Comparison of ENCODE assay signal across 29 mouse cellular contexts in the genomic region with DNA sequence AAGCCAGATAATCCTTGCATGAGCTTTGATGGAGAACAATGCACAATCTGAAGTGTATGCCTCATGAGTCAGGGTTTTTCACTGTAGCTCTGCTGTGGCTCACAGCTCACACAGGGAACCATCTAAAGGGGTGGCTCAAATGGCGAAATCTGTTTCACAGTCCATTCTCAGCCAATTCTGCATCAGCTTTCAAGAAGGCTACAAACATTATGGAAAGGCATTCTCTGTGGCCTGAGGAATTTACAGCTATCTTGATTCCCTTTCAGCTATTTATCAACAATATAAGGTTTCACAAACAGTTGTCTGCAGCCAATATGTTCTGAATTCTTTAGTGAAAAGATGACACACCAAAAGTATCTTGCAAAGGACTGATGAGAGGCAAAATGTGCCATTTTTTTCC. TPM values are rescaled to one million over a fixed set of nuclear protein-coding genes. Genes with fewer than 3 reads are reported as not detected.
DNase-seq lines count a peak whose midpoint lies in the region; ATAC-seq and TF ChIP-seq lines count a peak whose summit lies in the region.
"Had no signal": no experiment of that assay in that cellular context is flagged by ENCODE, and none has a peak within 500 bp of the region (broad histone marks: within the 10 kb centered on the region; RNA-seq: fewer than 3 reads in every experiment).

No protein-coding gene starts in this region.

- H3K27ac ChIP-seq in embryonic facial prominence, embryonic 13.5 days: peak overlapping the region; percentile 55; the same call in 1 of the 2 replicates
- H3K27ac ChIP-seq in embryonic facial prominence, embryonic 10.5 days (replicated peaks): no peak overlapping the region
- no peak overlapping the region for H3K27ac ChIP-seq in lung, postnatal 0 days (ENCODE audit: low read length)
- peak overlapping the region; percentile 19 for H3K27ac ChIP-seq in embryonic fibroblast, embryonic 13.5 days (ENCODE audit: insufficient read depth, low read length)
- H3K27ac ChIP-seq in thymus, adult 2 months (ENCODE audit: control insufficient read depth, insufficient read depth, low read length): no peak overlapping the region
- H3K27ac ChIP-seq: embryonic facial prominence, embryonic 12.5 days; forebrain, embryonic 12.5 days; forebrain, embryonic 15.5 days; gastrocnemius, adult 2 months; hindbrain, embryonic 10.5 days; hindbrain, embryonic 13.5 days; intestine, embryonic 15.5 days had no signal

- H3K27me3 ChIP-seq in embryonic facial prominence, embryonic 13.5 days: no peaks in the 10 kb centered on the region
- H3K27me3 ChIP-seq in embryonic facial prominence, embryonic 10.5 days (replicated peaks; ENCODE audit: low read depth, poor library complexity, severe bottlenecking): no peaks in the 10 kb centered on the region
- no peaks in the 10 kb centered on the region for H3K27me3 ChIP-seq in lung, postnatal 0 days (replicated peaks; ENCODE audit: insufficient read depth, low read length)
- no peaks in the 10 kb centered on the region for H3K27me3 ChIP-seq in thymus, adult 2 months (ENCODE audit: control insufficient read depth, insufficient read depth, low read length)
- H3K27me3 ChIP-seq: CH12.LX; embryonic facial prominence, embryonic 12.5 days; forebrain, embryonic 12.5 days; forebrain, embryonic 15.5 days; hindbrain, embryonic 13.5 days; intestine, embryonic 15.5 days had no signal

- H3K9ac ChIP-seq in embryonic facial prominence, embryonic 13.5 days: no peak overlapping the region
- no peak overlapping the region for H3K9ac ChIP-seq in lung, postnatal 0 days (replicated peaks; ENCODE audit: low read depth)
- H3K9ac ChIP-seq: embryonic facial prominence, embryonic 12.5 days; forebrain, embryonic 12.5 days; forebrain, embryonic 15.5 days; hindbrain, embryonic 13.5 days; intestine, embryonic 15.5 days had no signal

- no peaks in the 10 kb centered on the region for H3K36me3 ChIP-seq in embryonic facial prominence, embryonic 13.5 days
- H3K36me3 ChIP-seq in embryonic facial prominence, embryonic 10.5 days (replicated peaks): no peaks in the 10 kb centered on the region
- no peaks in the 10 kb centered on the region for H3K36me3 ChIP-seq in lung, postnatal 0 days (ENCODE audit: insufficient read depth, low read length)
- no peaks in the 10 kb centered on the region for H3K36me3 ChIP-seq in thymus, adult 2 months (ENCODE audit: control insufficient read depth, insufficient read depth, low read length)
- H3K36me3 ChIP-seq: embryonic facial prominence, embryonic 12.5 days; forebrain, embryonic 12.5 days; forebrain, embryonic 15.5 days; G1E; hindbrain, embryonic 10.5 days; hindbrain, embryonic 13.5 days; intestine, embryonic 15.5 days had no signal

- DNase-seq in embryonic facial prominence, embryonic 10.5 days (ENCODE audit: low spot score): no peak
- DNase-seq in lung, postnatal 0 days (ENCODE audit: low spot score): peak; percentile 11
- no peak for DNase-seq in lung, postnatal 10 days
- no peak for DNase-seq in thymus, adult 2 months
- DNase-seq in cerebellum, postnatal 4 days (ENCODE audit: low spot score in 2 of 2): no peak
- DNase-seq: adrenal gland, adult 8-10 months; adrenal gland, postnatal 25 days; B cell, adult 2 months; cerebellum, adult 11-12 months; cerebellum, adult 8-10 months; cerebellum, postnatal 10 days; cerebellum, postnatal 36 days; gastrocnemius, adult 2 months; gastrocnemius, postnatal 14 days; heart, adult 11 months; heart, postnatal 36 days had no signal

- TF ChIP-seq EP300 in lung, postnatal 0 days (IDR thresholded peaks at IDR 0.05): no peak

- WGBS in embryonic facial prominence, embryonic 13.5 days: 47% methylated on average over 1 of the region's 1 CpGs
- 80% methylated on average over 1 of the region's 1 CpGs for WGBS in embryonic facial prominence, embryonic 10.5 days
- WGBS in lung, postnatal 0 days: 55% methylated on average over 1 of the region's 1 CpGs
- WGBS in thymus, adult 2 months: 82% methylated on average over 1 of the region's 1 CpGs

- TF ChIP-seq POLR2A in embryonic fibroblast, embryonic 13.5 days (IDR thresholded peaks at IDR 0.05; ENCODE audit: low read depth, low read length): no peak
- TF ChIP-seq POLR2A in thymus, adult 2 months (IDR thresholded peaks at IDR 0.05; ENCODE audit: control insufficient read depth, extremely low read depth, insufficient read depth, low read length, poor library complexity): no peak

- H3K4me1 ChIP-seq in embryonic facial prominence, embryonic 13.5 days: 0 out of 2 replicates have a peak, but pooled peaks cover 5% of the 10 kb centered on the region
- no peaks in the 10 kb centered on the region for H3K4me1 ChIP-seq in embryonic facial prominence, embryonic 10.5 days
- H3K4me1 ChIP-seq in lung, postnatal 0 days (ENCODE audit: insufficient read depth, low read depth, low read length): no peaks in the 10 kb centered on the region
- no peaks in the 10 kb centered on the region for H3K4me1 ChIP-seq in embryonic fibroblast, embryonic 13.5 days (ENCODE audit: control insufficient read depth, insufficient read depth, low read length)
- no peaks in the 10 kb centered on the region for H3K4me1 ChIP-seq in thymus, adult 2 months (replicated peaks; ENCODE audit: control insufficient read depth, insufficient read depth, low read length)
- H3K4me1 ChIP-seq: embryonic facial prominence, embryonic 12.5 days; forebrain, embryonic 12.5 days; forebrain, embryonic 15.5 days; hindbrain, embryonic 10.5 days; hindbrain, embryonic 13.5 days; intestine, embryonic 15.5 days had no signal

- H3K4me2 ChIP-seq in embryonic facial prominence, embryonic 13.5 days: no peak overlapping the region
- no peak overlapping the region for H3K4me2 ChIP-seq in lung, postnatal 0 days (replicated peaks; ENCODE audit: low read depth, low read length)
- H3K4me2 ChIP-seq: embryonic facial prominence, embryonic 12.5 days; forebrain, embryonic 12.5 days; forebrain, embryonic 15.5 days; heart, embryonic 11.5 days; hindbrain, embryonic 13.5 days; intestine, embryonic 15.5 days had no signal

- ATAC-seq in embryonic facial prominence, embryonic 13.5 days (ENCODE audit: insufficient number of reproducible peaks, insufficient read depth, low FRiP score, low TSS enrichment, low read depth): no peak
- ATAC-seq in lung, postnatal 0 days: no peak
- ATAC-seq: activated CD4-positive, CD25-positive, alpha-beta regulatory T cell, adult 4 months; forebrain, embryonic 15.5 days; hindbrain, embryonic 16.5 days; intestine, embryonic 15.5 days had no signal

- no peaks in the 10 kb centered on the region for H3K9me3 ChIP-seq in embryonic facial prominence, embryonic 13.5 days
- no peaks in the 10 kb centered on the region for H3K9me3 ChIP-seq in embryonic facial prominence, embryonic 10.5 days
- H3K9me3 ChIP-seq in lung, postnatal 0 days (ENCODE audit: low read length): no peaks in the 10 kb centered on the region
- H3K9me3 ChIP-seq: embryonic facial prominence, embryonic 12.5 days; forebrain, embryonic 12.5 days; forebrain, embryonic 15.5 days; hindbrain, embryonic 10.5 days; hindbrain, embryonic 13.5 days; intestine, embryonic 15.5 days had no signal

- H3K4me3 ChIP-seq in embryonic facial prominence, embryonic 13.5 days: no peak overlapping the region
- no peak overlapping the region for H3K4me3 ChIP-seq in embryonic facial prominence, embryonic 10.5 days
- no peak overlapping the region for H3K4me3 ChIP-seq in lung, postnatal 0 days (ENCODE audit: low read depth, low read length)
- H3K4me3 ChIP-seq in embryonic fibroblast, embryonic 13.5 days (ENCODE audit: insufficient read depth, low read length): no peak overlapping the region
- H3K4me3 ChIP-seq in thymus, adult 2 months (ENCODE audit: control insufficient read depth, insufficient read depth, low read length): no peak overlapping the region
- H3K4me3 ChIP-seq: embryonic facial prominence, embryonic 12.5 days; forebrain, embryonic 12.5 days; forebrain, embryonic 15.5 days; gastrocnemius, adult 2 months; hindbrain, embryonic 10.5 days; hindbrain, embryonic 13.5 days; intestine, embryonic 15.5 days had no signal

- TF ChIP-seq CTCF in lung, postnatal 0 days (IDR thresholded peaks at IDR 0.05): no peak
- TF ChIP-seq CTCF in embryonic fibroblast, embryonic 13.5 days (IDR thresholded peaks at IDR 0.05; ENCODE audit: borderline replicate concordance, insufficient read depth, low read length): no peak
- no peak for TF ChIP-seq CTCF in thymus, adult 2 months (IDR thresholded peaks at IDR 0.05; ENCODE audit: borderline replicate concordance, control insufficient read depth, extremely low read depth, insufficient read depth, low read length, poor library complexity)

RNA-seq across cellular contexts. Expression of gene Vgll3, which starts 35.1 kb away (rescaled TPM):
- polyA plus RNA-seq in embryonic facial prominence, embryonic 13.5 days (2015; fragmentation: Nextera tagmentation; extraction: Ambion mirVana): 51.0 and 52.1 TPM in 2 replicates
- 2.6 and 4.2 TPM in 2 replicates for polyA plus RNA-seq in embryonic facial prominence, embryonic 10.5 days (2016; fragmentation: Nextera tagmentation; extraction: Ambion mirVana)
- 5.2 and 5.6 TPM in 2 replicates for polyA plus RNA-seq in lung, postnatal 0 days (2015; fragmentation: Nextera tagmentation; extraction: Ambion mirVana)
- 131 and 152 TPM in 2 replicates for polyA plus RNA-seq in embryonic fibroblast, embryonic 13.5 days (2011; ENCODE audit: insufficient read length, low read depth, missing spikeins)
- polyA plus RNA-seq in thymus, adult 2 months (2012; rRNA removed): 1.4 and 1.7 TPM in 2 replicates
- polyA plus RNA-seq: activated CD4-positive, CD25-positive, alpha-beta regulatory T cell, adult 4 months; G1E had no signal

Comparison
In these comparisons a context has a peak if more than half of its experiments do, and no peak if none do; other contexts are left out.
1. H3K27ac ChIP-seq: peak in embryonic facial prominence, embryonic 13.5 days (single experiment) and embryonic fibroblast, embryonic 13.5 days (single experiment); none in embryonic facial prominence, embryonic 10.5 days (single experiment), lung, postnatal 0 days (single experiment) and thymus, adult 2 months (single experiment).